Mouse (Mus musculus) liver, embryonic 15.5 days (tissue): Measurements from ENCODE around the gene Hist1h2ac. TPM values are rescaled to one million over a fixed set of nuclear protein-coding genes. Genes with fewer than 3 reads are reported as not detected.

ENCODE experiments used
- ATAC-seq: fragments of 200-750 bp; cut with Nextera tagmentation; 2 replicates; pipeline ENCODE4 v1.8.0; 2017; ENCODE audit warnings: moderate number of reproducible peaks, mild to moderate bottlenecking, moderate library complexity; ENCODE audit not compliant: insufficient read depth
- H3K27ac ChIP-seq: fragments of 300-500 bp; sonication (generic); replicated peaks from 2 replicates; pipeline ENCODE4 v1.5.1; 2015; ENCODE audit warnings: mild to moderate bottlenecking, inconsistent platforms
- H3K27me3 ChIP-seq: fragments of 300-500 bp; sonication (generic); 2 replicates; pipeline ENCODE4 v1.6.1; 2015; ENCODE audit warnings: mild to moderate bottlenecking, inconsistent platforms
- H3K36me3 ChIP-seq: fragments of 300-500 bp; sonication (generic); replicated peaks from 2 replicates; pipeline ENCODE4 v1.6.1; 2015; ENCODE audit warnings: moderate library complexity, mild to moderate bottlenecking, inconsistent platforms
- H3K4me1 ChIP-seq: fragments of 300-500 bp; sonication (generic); replicated peaks from 2 replicates; pipeline ENCODE4 v1.6.1; 2015; ENCODE audit warnings: inconsistent platforms
- H3K4me2 ChIP-seq: fragments of 300-500 bp; sonication (generic); 2 replicates; pipeline ENCODE4 v1.6.1; 2015; ENCODE audit warnings: moderate library complexity, mild to moderate bottlenecking, inconsistent platforms
- H3K4me3 ChIP-seq: fragments of 300-500 bp; sonication (generic); replicated peaks from 2 replicates; pipeline ENCODE4 v1.5.1; 2015; ENCODE audit warnings: mild to moderate bottlenecking, inconsistent platforms
- H3K9ac ChIP-seq: fragments of 300-500 bp; sonication (generic); 2 replicates; pipeline ENCODE4 v1.6.1; 2015; ENCODE audit warnings: moderate library complexity, mild to moderate bottlenecking, inconsistent platforms
- H3K9me3 ChIP-seq: fragments of 300-500 bp; sonication (generic); replicated peaks from 2 replicates; pipeline ENCODE4 v1.6.1; 2016; ENCODE audit warnings: inconsistent platforms
- WGBS: fragments of 180-500 bp; shearing (Covaris S2); methylation state at CpG from one replicate; pipeline ENCODE4 v1.1.7; 2015; ENCODE audit warnings: mixed read lengths; ENCODE audit not compliant: insufficient replicate concordance; 5-methylcytosine and 5-hydroxymethylcytosine counted together
- polyA plus RNA-seq: library from polyadenylated mRNA; unstranded; fragments of >200 nt; fragmentation: Nextera tagmentation; extraction: Ambion mirVana; gene quantifications from 2 replicates; pipeline ENCODE4 v1.2.1, GENCODE M21; 2015

Hist1h2ac gene
- polyA plus RNA-seq, 1 experiment from 2014 or later: 1.2 TPM

GRCm38 (mm10) chr13:23699767-23700166 is 16.0 kb upstream of the Hist1h2ac start:
- H3K9ac ChIP-seq: no peak overlapping the region
- ATAC-seq: no peak

DNA sequence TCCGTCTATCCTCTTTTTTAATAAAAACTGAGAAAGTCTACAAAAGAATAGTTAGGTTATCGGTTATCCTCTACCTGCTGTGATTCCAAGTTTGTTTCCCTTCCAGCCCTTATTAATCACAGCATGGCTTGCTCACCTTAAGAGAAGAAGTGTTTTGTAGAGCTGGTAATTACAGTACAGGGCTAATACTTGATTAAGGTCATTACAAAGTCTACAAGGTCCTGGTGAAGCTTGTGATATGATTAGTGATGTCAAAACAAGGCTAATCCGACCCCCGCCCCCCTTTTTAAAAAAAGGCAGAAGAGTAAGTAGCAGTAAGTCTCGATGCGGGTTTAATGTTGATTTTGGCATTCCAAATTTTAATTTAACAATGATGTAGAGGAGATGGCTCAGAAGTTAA is 15.2 kb upstream of the Hist1h2ac start:
- no peaks in the 10 kb centered on the region for H3K36me3 ChIP-seq
- peak overlapping the region; percentile 99 for H3K27ac ChIP-seq
- no peak for ATAC-seq
- no peaks in the 10 kb centered on the region for H3K9me3 ChIP-seq
- H3K27me3 ChIP-seq: no peaks in the 10 kb centered on the region
- H3K4me1 ChIP-seq: peaks cover 49% of the 10 kb centered on the region
- 0 out of 2 replicates have a peak overlapping the region, but pooled peaks have one; percentile 58 for H3K4me3 ChIP-seq
- 63% methylated on average over 6 of the region's 6 CpGs for WGBS
- peak overlapping the region; percentile 70 for H3K4me2 ChIP-seq
- H3K9ac ChIP-seq: peak overlapping the region; percentile 45

More at GRCm38 (mm10) chr13:23699767-23700166, 16.0 kb upstream of the Hist1h2ac start:
- Histone ChIP-seq H3K4me1 (peaks cover 48% of the 10 kb centered on the region), H3K9me3 (no peaks in the 10 kb centered on the region), H3K4me2 (no peak overlapping the region), H3K27ac (no peak overlapping the region), H3K36me3 (no peaks in the 10 kb centered on the region), H3K27me3 (no peaks in the 10 kb centered on the region), H3K4me3 (no peak overlapping the region)
- 57% methylated on average over 3 of the region's 3 CpGs for WGBS

GRCm38 (mm10) chr13:23698300-23698693 is 14.5 kb upstream of the Hist1h2ac start, which contains the start of gene Hist1h4c:
TSS of gene Hist1h4c (minus strand) at chr13:23698454.
- under 1% methylated on average over 22 of the region's 22 CpGs for WGBS

GRCm38 (mm10) chr13:23697491-23698299 is 13.9 kb upstream of the Hist1h2ac start:
- H3K27me3 ChIP-seq: no peaks in the 10 kb centered on the region
- no peaks in the 10 kb centered on the region for H3K9me3 ChIP-seq
- peak overlapping the region; percentile 70 for H3K4me2 ChIP-seq
- H3K4me1 ChIP-seq: peaks cover 49% of the 10 kb centered on the region
- peak overlapping the region; percentile 66 for H3K9ac ChIP-seq
- peak; percentile 66 for ATAC-seq
- WGBS: under 1% methylated on average over 29 of the region's 32 CpGs
- peaks cover 5% of the 10 kb centered on the region for H3K36me3 ChIP-seq
- peak overlapping the region; percentile 99 for H3K27ac ChIP-seq
- peak overlapping the region; percentile 58 for H3K4me3 ChIP-seq

More at GRCm38 (mm10) chr13:23698300-23698693, 14.5 kb upstream of the Hist1h2ac start, which contains the start of gene Hist1h4c:
- ATAC-seq: peak; percentile 90
- Histone ChIP-seq H3K4me1 (peaks cover 49% of the 10 kb centered on the region), H3K9me3 (no peaks in the 10 kb centered on the region), H3K36me3 (peaks cover 1% of the 10 kb centered on the region; the same call in 1 of the 2 replicates), H3K4me2 (peak within 1 kb of the TSS; percentile 70), H3K27ac (peak within 1 kb of the TSS; percentile 99), H3K9ac (peak within 1 kb of the TSS; percentile 66), H3K4me3 (peak within 1 kb of the TSS; percentile 58), H3K27me3 (no peaks in the 10 kb centered on the region)

DNA sequence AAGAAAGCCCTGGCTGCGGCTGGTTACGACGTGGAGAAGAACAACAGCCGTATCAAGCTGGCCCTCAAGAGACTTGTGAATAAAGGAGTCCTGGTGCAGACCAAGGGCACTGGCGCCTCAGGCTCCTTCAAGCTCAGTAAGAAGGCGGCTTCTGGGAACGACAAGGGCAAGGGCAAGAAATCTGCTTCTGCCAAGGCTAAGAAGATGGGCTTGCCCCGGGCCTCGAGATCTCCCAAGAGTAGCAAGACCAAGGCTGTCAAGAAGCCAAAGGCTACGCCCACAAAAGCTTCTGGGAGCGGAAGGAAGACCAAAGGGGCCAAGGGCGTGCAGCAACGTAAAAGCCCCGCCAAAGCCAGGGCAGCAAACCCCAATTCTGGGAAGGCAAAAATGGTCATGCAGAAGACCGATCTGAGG is 12.3 kb upstream of the Hist1h2ac start:
- Histone ChIP-seq H3K9ac (peak overlapping the region; percentile 55), H3K27me3 (no peaks in the 10 kb centered on the region), H3K9me3 (no peaks in the 10 kb centered on the region), H3K4me3 (peak overlapping the region; percentile 30), H3K36me3 (peaks cover 13% of the 10 kb centered on the region), H3K27ac (peak overlapping the region; percentile 99), H3K4me2 (peak overlapping the region; percentile 70), H3K4me1 (peaks cover 45% of the 10 kb centered on the region)
- no peak for ATAC-seq
- 36% methylated on average over 15 of the region's 15 CpGs for WGBS

DNA sequence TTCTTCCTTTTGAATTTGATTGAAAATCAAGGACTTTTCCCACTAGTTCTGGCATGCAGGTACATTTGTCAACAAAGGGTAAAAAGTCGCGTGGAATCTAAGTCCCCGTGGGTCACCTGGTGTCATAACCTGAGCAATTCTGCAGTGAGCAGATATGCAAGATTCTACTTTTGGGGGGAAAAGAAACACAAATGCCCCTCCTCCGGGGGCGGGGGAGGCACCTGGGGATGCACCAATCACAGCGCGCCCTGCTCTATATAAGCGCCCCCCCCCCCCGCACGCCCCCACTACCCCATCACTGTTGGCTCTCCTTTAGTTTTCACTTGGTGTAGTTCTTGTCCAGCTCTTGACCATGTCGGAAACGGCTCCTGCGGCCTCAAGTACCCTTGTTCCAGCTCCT is 11.8 kb upstream of the Hist1h2ac start, which contains the start of gene Hist1h1t:
Gene Hist1h1t (plus strand): TSS at position 301 of the 400 bp plus-strand sequence.
- peak within 1 kb of the TSS; percentile 30 for H3K4me3 ChIP-seq
- no peak for ATAC-seq
- H3K27me3 ChIP-seq: no peaks in the 10 kb centered on the region
- no peaks in the 10 kb centered on the region for H3K9me3 ChIP-seq
- H3K9ac ChIP-seq: peak within 1 kb of the TSS; percentile 55
- peaks cover 42% of the 10 kb centered on the region for H3K4me1 ChIP-seq
- H3K27ac ChIP-seq: peak within 1 kb of the TSS; percentile 99
- peaks cover 16% of the 10 kb centered on the region for H3K36me3 ChIP-seq
- 49% methylated on average over 13 of the region's 13 CpGs for WGBS
- H3K4me2 ChIP-seq: peak within 1 kb of the TSS; percentile 70

DNA sequence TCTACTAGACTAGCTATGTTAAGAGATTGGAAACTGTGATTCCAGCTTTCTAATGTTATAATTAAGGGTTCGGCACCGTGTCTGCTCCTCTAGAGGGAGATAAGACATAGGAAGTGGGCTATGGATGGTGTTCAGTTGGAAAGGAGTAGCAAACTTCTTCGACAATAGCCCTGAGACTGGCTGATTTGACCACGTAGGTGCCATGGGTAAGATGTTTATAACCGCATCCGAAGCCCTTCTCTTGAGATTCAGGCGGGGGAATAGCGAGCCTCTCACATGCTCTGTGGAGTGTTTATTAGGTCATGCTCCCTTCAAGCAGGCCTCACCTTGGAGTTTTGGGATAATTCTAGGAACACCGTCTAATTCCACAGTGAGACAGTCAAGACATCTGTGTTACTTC is 11.2 kb upstream of the Hist1h2ac start:
- peaks cover 17% of the 10 kb centered on the region for H3K36me3 ChIP-seq
- no peak overlapping the region for H3K27ac ChIP-seq
- no peak overlapping the region for H3K9ac ChIP-seq
- H3K9me3 ChIP-seq: no peaks in the 10 kb centered on the region
- H3K4me2 ChIP-seq: no peak overlapping the region
- WGBS: 80% methylated on average over 9 of the region's 9 CpGs
- no peaks in the 10 kb centered on the region for H3K27me3 ChIP-seq
- ATAC-seq: no peak
- H3K4me1 ChIP-seq: peaks cover 43% of the 10 kb centered on the region
- no peak overlapping the region for H3K4me3 ChIP-seq

DNA sequence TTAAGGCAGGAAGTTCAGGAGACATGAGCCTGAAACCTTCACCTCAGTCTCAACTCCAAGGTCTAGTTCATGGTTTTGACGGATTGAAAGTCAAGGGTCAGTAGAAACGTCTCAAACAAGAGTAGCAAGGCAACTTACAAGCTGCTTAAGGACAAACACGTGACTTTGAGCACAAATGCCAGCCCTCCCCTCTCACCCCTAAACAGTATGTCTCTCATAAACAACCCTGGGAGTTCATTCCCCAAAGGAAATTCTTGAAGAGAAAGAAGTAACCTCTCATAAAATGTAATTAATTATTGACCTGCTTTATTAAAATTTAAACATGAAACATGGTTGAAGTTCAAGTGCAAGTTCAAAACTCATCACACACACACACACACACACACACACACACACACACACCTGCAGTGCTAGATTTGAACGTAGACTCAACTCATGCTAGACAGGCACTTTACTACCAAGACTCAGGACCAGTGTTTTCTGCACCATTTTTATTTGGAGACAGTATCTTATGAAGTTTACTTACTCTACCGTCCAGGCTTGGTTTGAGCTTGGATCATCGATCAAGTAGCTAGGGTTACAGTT is 10.2 kb upstream of the Hist1h2ac start:
- ATAC-seq: no peak
- Histone ChIP-seq H3K4me2 (no peak overlapping the region), H3K4me1 (peaks cover 45% of the 10 kb centered on the region), H3K27me3 (no peaks in the 10 kb centered on the region), H3K4me3 (no peak overlapping the region), H3K9ac (no peak overlapping the region), H3K27ac (no peak overlapping the region), H3K9me3 (no peaks in the 10 kb centered on the region), H3K36me3 (peaks cover 17% of the 10 kb centered on the region)
- WGBS: 67% methylated on average over 6 of the region's 6 CpGs

DNA sequence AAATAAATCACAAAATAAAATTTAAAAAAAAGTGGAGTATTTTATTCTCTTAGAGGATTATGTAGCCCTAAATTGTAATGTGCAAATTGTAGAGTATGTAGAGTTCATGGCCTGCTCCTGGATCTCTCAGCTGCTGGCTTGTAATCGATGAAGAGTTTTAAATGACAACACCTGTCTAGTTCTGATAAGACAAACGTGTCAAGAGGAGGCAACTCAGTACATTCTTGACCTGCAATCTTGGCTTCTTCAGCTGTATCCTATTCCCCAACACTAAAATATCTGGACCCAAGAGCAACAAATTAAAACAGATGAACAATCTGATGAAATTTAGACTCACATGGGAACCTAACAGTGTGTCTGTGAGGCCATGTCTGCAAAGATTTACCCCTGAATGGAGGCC is 5.7 kb upstream of the Hist1h2ac start:
- WGBS: 15% methylated on average over 2 of the region's 2 CpGs
- Histone ChIP-seq H3K27ac (peak overlapping the region; percentile 11), H3K4me2 (peak overlapping the region; percentile 27; the same call in 1 of the 2 replicates), H3K36me3 (peaks cover 17% of the 10 kb centered on the region), H3K4me3 (no peak overlapping the region), H3K9ac (peak overlapping the region; percentile 39; the same call in 1 of the 2 replicates), H3K9me3 (no peaks in the 10 kb centered on the region), H3K27me3 (no peaks in the 10 kb centered on the region), H3K4me1 (peaks cover 37% of the 10 kb centered on the region)
- ATAC-seq: no peak

DNA sequence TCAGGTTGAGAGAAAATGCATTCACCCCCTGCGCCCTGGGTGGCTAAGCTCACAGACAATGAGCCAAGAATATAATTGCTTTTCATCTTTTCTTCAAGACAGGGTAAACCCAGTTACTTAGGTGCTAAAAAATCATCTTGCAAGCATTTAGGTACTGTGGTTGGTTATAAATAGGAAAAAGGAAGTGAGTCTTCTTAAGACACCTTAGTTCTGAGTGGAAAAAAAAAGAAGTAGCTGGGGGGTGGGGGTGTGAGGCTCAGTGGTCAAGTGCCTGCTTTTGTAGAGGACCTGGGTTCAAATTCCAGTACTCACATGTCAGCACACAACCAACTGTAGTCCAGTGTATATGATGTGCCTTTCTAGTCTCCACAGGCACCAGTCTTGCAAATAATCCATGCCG is 5.2 kb upstream of the Hist1h2ac start:
- Histone ChIP-seq H3K4me1 (peaks cover 37% of the 10 kb centered on the region), H3K27ac (0 out of 2 replicates have a peak overlapping the region, but pooled peaks have one; percentile 30), H3K4me2 (peak overlapping the region; percentile 7; the same call in 1 of the 2 replicates), H3K27me3 (no peaks in the 10 kb centered on the region), H3K36me3 (peaks cover 17% of the 10 kb centered on the region), H3K9me3 (no peaks in the 10 kb centered on the region), H3K9ac (no peak overlapping the region), H3K4me3 (no peak overlapping the region)
- no peak for ATAC-seq
- WGBS: 88% methylated on average over 2 of the region's 2 CpGs

DNA sequence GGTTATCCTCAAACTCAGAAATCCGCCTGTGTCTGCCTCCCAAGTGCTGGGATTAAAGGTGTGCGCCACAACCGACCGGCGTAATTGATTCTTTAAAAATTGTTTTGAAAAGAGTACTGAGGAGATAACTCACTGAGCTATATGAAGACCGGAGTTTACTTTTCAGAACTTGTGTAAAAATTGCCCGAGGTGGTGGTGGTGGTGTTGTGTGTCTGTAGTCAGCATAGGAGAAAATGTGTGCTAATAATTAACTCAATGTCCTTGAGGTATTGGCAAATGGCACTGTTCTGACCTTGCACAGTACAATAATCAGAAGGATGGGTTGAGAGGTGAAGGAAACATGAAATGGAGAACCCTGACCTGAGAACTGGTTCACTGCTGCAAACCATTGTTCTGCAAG is 4.2 kb upstream of the Hist1h2ac start:
- Histone ChIP-seq H3K27ac (peak overlapping the region; percentile 51), H3K4me2 (peak overlapping the region; percentile 51), H3K36me3 (peaks cover 12% of the 10 kb centered on the region), H3K4me3 (0 out of 2 replicates have a peak overlapping the region, but pooled peaks have one; percentile 7), H3K4me1 (peaks cover 37% of the 10 kb centered on the region), H3K9ac (no peak overlapping the region), H3K27me3 (no peaks in the 10 kb centered on the region), H3K9me3 (no peaks in the 10 kb centered on the region)
- ATAC-seq: no peak
- WGBS: 83% methylated on average over 7 of the region's 7 CpGs
